In the genomic region with DNA sequence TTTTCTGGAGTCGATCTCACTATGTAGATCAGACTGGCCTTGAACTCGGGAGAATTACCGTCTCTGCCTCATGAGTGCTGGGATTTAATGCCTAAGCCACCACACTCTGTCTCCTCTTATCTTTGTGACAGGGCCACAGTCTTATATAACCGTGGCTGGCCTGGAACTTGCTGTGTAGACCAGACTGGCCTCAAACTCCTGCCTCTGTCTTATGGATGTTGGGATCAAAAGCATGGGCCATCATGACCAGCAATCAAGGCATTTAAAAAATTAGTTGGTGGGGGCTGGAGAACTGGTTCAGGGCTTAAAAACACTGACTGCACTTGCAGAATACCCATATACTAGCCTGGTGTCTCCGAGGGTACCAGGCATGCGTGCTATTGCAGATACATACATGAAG, we compare ENCODE assay signal across 8 mouse cellular contexts. TPM values are rescaled to one million over a fixed set of nuclear protein-coding genes. Genes with fewer than 3 reads are reported as not detected.
DNase-seq lines count a peak whose midpoint lies in the region; ATAC-seq lines count a peak whose summit lies in the region.

A gene (minus strand): TSS at position 299 of the 400 bp plus-strand sequence.

- peak within 1 kb of the TSS; percentile 81 for H3K9ac ChIP-seq in forebrain, embryonic 15.5 days (replicated peaks)
- H3K9ac ChIP-seq in limb, embryonic 13.5 days: peak within 1 kb of the TSS; percentile 73

- peak within 1 kb of the TSS; percentile 86 for H3K27ac ChIP-seq in forebrain, embryonic 15.5 days (replicated peaks)
- H3K27ac ChIP-seq in limb, embryonic 13.5 days: peak within 1 kb of the TSS; percentile 93

- H3K27me3 ChIP-seq in forebrain, embryonic 15.5 days: no peaks in the 10 kb centered on the region
- H3K27me3 ChIP-seq in limb, embryonic 13.5 days: no peaks in the 10 kb centered on the region

- no peak for ATAC-seq in forebrain, embryonic 15.5 days (replicated peaks)
- no peak for ATAC-seq in limb, embryonic 13.5 days (ENCODE audit: low FRiP score, low read depth)
- no peak for ATAC-seq in megakaryocyte-erythroid progenitor cell, adult 5-6 weeks (replicated peaks; ENCODE audit: low FRiP score, low TSS enrichment, poor library complexity, severe bottlenecking)

- H3K4me1 ChIP-seq in forebrain, embryonic 15.5 days: peaks cover 24% of the 10 kb centered on the region
- H3K4me1 ChIP-seq in limb, embryonic 13.5 days: peaks cover 26% of the 10 kb centered on the region

- peaks cover 4% of the 10 kb centered on the region; the same call in 1 of the 2 replicates for H3K36me3 ChIP-seq in forebrain, embryonic 15.5 days
- H3K36me3 ChIP-seq in limb, embryonic 13.5 days: peaks cover 9% of the 10 kb centered on the region

- no peak for DNase-seq in layer of hippocampus, adult 8-10 months (ENCODE audit: low spot score in 2 of 2)
- no peak for DNase-seq in layer of hippocampus, adult 9-11 months
- DNase-seq in adrenal gland, adult 2 months: no peak
- no peak for DNase-seq in ovary, postnatal 36 days (ENCODE audit: low spot score)
- no peak for DNase-seq in thymus, adult 18-20 months

- no peaks in the 10 kb centered on the region for H3K9me3 ChIP-seq in forebrain, embryonic 15.5 days
- H3K9me3 ChIP-seq in limb, embryonic 13.5 days: no peaks in the 10 kb centered on the region

- peak within 1 kb of the TSS; percentile 75 for H3K4me2 ChIP-seq in forebrain, embryonic 15.5 days (replicated peaks)
- H3K4me2 ChIP-seq in limb, embryonic 13.5 days (replicated peaks): peak within 1 kb of the TSS; percentile 88

- WGBS in forebrain, embryonic 15.5 days: 30% methylated on average over 6 of the region's 6 CpGs
- 31% methylated on average over 6 of the region's 6 CpGs for WGBS in limb, embryonic 13.5 days

- peak within 1 kb of the TSS; percentile 75 for H3K4me3 ChIP-seq in forebrain, embryonic 15.5 days
- H3K4me3 ChIP-seq in limb, embryonic 13.5 days: peak within 1 kb of the TSS; percentile 79

RNA-seq across cellular contexts. Expression of the gene that starts here (rescaled TPM):
- 10 to 100 TPM; 15.5 to 19.3 (median 17.3) TPM for total RNA-seq in layer of hippocampus, adult 8-10 months (2022)
- 10 to 100 TPM; 13.3 to 14.7 TPM for total RNA-seq in adrenal gland, adult 2 months (2021)
- polyA plus RNA-seq in adrenal gland, adult 2 months (2012; rRNA removed): 7.2 and 9.6 TPM in 2 replicates
- polyA plus RNA-seq in forebrain, embryonic 15.5 days (2015; fragmentation: Nextera tagmentation; extraction: Ambion mirVana): 11.7 and 12.7 TPM in 2 replicates
- 10.5 and 13.0 TPM in 2 replicates for polyA plus RNA-seq in limb, embryonic 13.5 days (2015; fragmentation: Nextera tagmentation; extraction: Ambion mirVana)
- total RNA-seq in megakaryocyte-erythroid progenitor cell, adult 5-6 weeks (2014; fragmentation: Nextera tagmentation): 22.7 and 28.2 TPM in 2 replicates
- 5.2 and 8.2 TPM in 2 replicates for total RNA-seq in megakaryocyte-erythroid progenitor cell, adult 5-6 weeks (2017)
